Comparison of ENCODE assay signal across 8 mouse cellular contexts in genomic region chr5:106756937-106757371, GRCm38 (mm10). TPM values are rescaled to one million over a fixed set of nuclear protein-coding genes. Genes with fewer than 3 reads are reported as not detected.
DNase-seq lines count a peak whose midpoint lies in the region; ATAC-seq and TF ChIP-seq lines count a peak whose summit lies in the region.

No protein-coding gene starts in this region.

- no peak for TF ChIP-seq EP300 in stomach, postnatal 0 days (optimal IDR thresholded peaks at IDR 0.05)

- no peak for DNase-seq in heart, adult 11 months
- peak; percentile 70 for DNase-seq in ES-CJ7 (ENCODE audit: low read depth, low spot score)
- peak; percentile 33 for DNase-seq in liver, embryonic 11.5 days (ENCODE audit: low spot score)
- DNase-seq in stomach, postnatal 0 days (ENCODE audit: low spot score) = peak; percentile 29
- DNase-seq in urinary bladder, postnatal 4 days (ENCODE audit: low spot score in 2 of 2) = no peak
- DNase-seq in spleen, postnatal 4 days (ENCODE audit: low spot score in 2 of 2) = no peak

- no peak overlapping the region for H3K9ac ChIP-seq in heart, embryonic 16.5 days (ENCODE audit: low read length)
- no peak overlapping the region for H3K9ac ChIP-seq in embryonic facial prominence, embryonic 15.5 days
- no peak overlapping the region for H3K9ac ChIP-seq in liver, embryonic 11.5 days (ENCODE audit: low read depth, low read length)
- H3K9ac ChIP-seq in stomach, postnatal 0 days (ENCODE audit: low read length) = no peak overlapping the region

- H3K4me3 ChIP-seq in heart, embryonic 16.5 days (ENCODE audit: low read length) = peak overlapping the region; percentile 39
- peak overlapping the region; percentile 18; the same call in 1 of the 2 replicates for H3K4me3 ChIP-seq in embryonic facial prominence, embryonic 15.5 days (replicated peaks)
- peak overlapping the region; percentile 21; the same call in 1 of the 2 replicates for H3K4me3 ChIP-seq in liver, embryonic 11.5 days (ENCODE audit: low read depth, low read length)
- H3K4me3 ChIP-seq in stomach, postnatal 0 days (ENCODE audit: low read depth, low read length) = no peak overlapping the region; the same call in 1 of the 2 replicates

- no peak for TF ChIP-seq CTCF in stomach, postnatal 0 days (IDR thresholded peaks at IDR 0.05; ENCODE audit: low read depth)

- H3K4me1 ChIP-seq in heart, embryonic 16.5 days (ENCODE audit: control insufficient read depth, insufficient read depth, low read length) = peaks cover 11% of the 10 kb centered on the region
- peaks cover 15% of the 10 kb centered on the region for H3K4me1 ChIP-seq in embryonic facial prominence, embryonic 15.5 days
- peaks cover 3% of the 10 kb centered on the region; the same call in 1 of the 2 replicates for H3K4me1 ChIP-seq in liver, embryonic 11.5 days (replicated peaks; ENCODE audit: control insufficient read depth, insufficient read depth, low read length)
- no peaks in the 10 kb centered on the region for H3K4me1 ChIP-seq in stomach, postnatal 0 days (replicated peaks; ENCODE audit: control insufficient read depth, insufficient read depth)

- H3K27me3 ChIP-seq in heart, embryonic 16.5 days (ENCODE audit: control insufficient read depth, insufficient read depth, low read length) = peaks cover 13% of the 10 kb centered on the region
- H3K27me3 ChIP-seq in embryonic facial prominence, embryonic 15.5 days = peaks cover 11% of the 10 kb centered on the region
- peaks cover 27% of the 10 kb centered on the region for H3K27me3 ChIP-seq in liver, embryonic 11.5 days (replicated peaks; ENCODE audit: control insufficient read depth, insufficient read depth, low read length)
- H3K27me3 ChIP-seq in stomach, postnatal 0 days (ENCODE audit: control insufficient read depth, insufficient read depth, low read length) = no peaks in the 10 kb centered on the region

- no peaks in the 10 kb centered on the region for H3K9me3 ChIP-seq in heart, embryonic 16.5 days (replicated peaks; ENCODE audit: control insufficient read depth, low read length)
- no peaks in the 10 kb centered on the region for H3K9me3 ChIP-seq in embryonic facial prominence, embryonic 15.5 days (replicated peaks)
- H3K9me3 ChIP-seq in liver, embryonic 11.5 days (ENCODE audit: control insufficient read depth, low read length) = no peaks in the 10 kb centered on the region
- H3K9me3 ChIP-seq in stomach, postnatal 0 days (ENCODE audit: control insufficient read depth, low read length) = no peaks in the 10 kb centered on the region

- WGBS in heart, embryonic 16.5 days = 3% methylated on average over 10 of the region's 10 CpGs
- WGBS in embryonic facial prominence, embryonic 15.5 days = 5% methylated on average over 10 of the region's 10 CpGs
- 7% methylated on average over 10 of the region's 10 CpGs for WGBS in liver, embryonic 11.5 days
- WGBS in stomach, postnatal 0 days = 4% methylated on average over 10 of the region's 10 CpGs

- peak; percentile 65 for ATAC-seq in heart, embryonic 16.5 days (replicated peaks; ENCODE audit: extremely low read depth, insufficient read depth, low FRiP score)
- no peak for ATAC-seq in embryonic facial prominence, embryonic 15.5 days (ENCODE audit: insufficient number of reproducible peaks, low FRiP score, low TSS enrichment, low read depth)
- peak; percentile 36 for ATAC-seq in liver, embryonic 11.5 days (replicated peaks; ENCODE audit: low FRiP score)
- no peak; the same call in 1 of the 2 replicates for ATAC-seq in stomach, postnatal 0 days (ENCODE audit: low FRiP score, low TSS enrichment)

- no peak overlapping the region for H3K27ac ChIP-seq in heart, embryonic 16.5 days (ENCODE audit: low read length)
- no peak overlapping the region for H3K27ac ChIP-seq in embryonic facial prominence, embryonic 15.5 days (replicated peaks)
- no peak overlapping the region for H3K27ac ChIP-seq in liver, embryonic 11.5 days (ENCODE audit: low read depth, low read length)
- no peak overlapping the region for H3K27ac ChIP-seq in stomach, postnatal 0 days (replicated peaks)

- peak overlapping the region; percentile 58 for H3K4me2 ChIP-seq in heart, embryonic 16.5 days (ENCODE audit: low read depth, low read length)
- peak overlapping the region; percentile 39 for H3K4me2 ChIP-seq in embryonic facial prominence, embryonic 15.5 days (replicated peaks)
- H3K4me2 ChIP-seq in liver, embryonic 11.5 days = peak overlapping the region; percentile 55
- H3K4me2 ChIP-seq in stomach, postnatal 0 days (replicated peaks; ENCODE audit: low read depth) = peak overlapping the region; percentile 26

- no peaks in the 10 kb centered on the region for H3K36me3 ChIP-seq in heart, embryonic 16.5 days (ENCODE audit: control insufficient read depth, insufficient read depth)
- H3K36me3 ChIP-seq in embryonic facial prominence, embryonic 15.5 days = no peaks in the 10 kb centered on the region
- no peaks in the 10 kb centered on the region for H3K36me3 ChIP-seq in liver, embryonic 11.5 days (ENCODE audit: control insufficient read depth, insufficient read depth, low read length)
- no peaks in the 10 kb centered on the region for H3K36me3 ChIP-seq in stomach, postnatal 0 days (ENCODE audit: control insufficient read depth, insufficient read depth, low read length)

RNA-seq across cellular contexts. Expression of gene Zfp644, which starts 59.9 kb away (rescaled TPM):
- 35.8 and 40.2 TPM in 2 replicates for polyA plus RNA-seq in heart, embryonic 16.5 days (2015; fragmentation: Nextera tagmentation; extraction: Ambion mirVana)
- polyA plus RNA-seq in embryonic facial prominence, embryonic 15.5 days (2015; fragmentation: Nextera tagmentation; extraction: Ambion mirVana) = 57.1 and 66.6 TPM in 2 replicates
- 36.6 and 44.4 TPM in 2 replicates for polyA plus RNA-seq in liver, embryonic 11.5 days (2014; fragmentation: Nextera tagmentation; extraction: Ambion mirVana)
- polyA plus RNA-seq in stomach, postnatal 0 days (2015; fragmentation: Nextera tagmentation; extraction: Ambion mirVana) = 34.1 and 37.6 TPM in 2 replicates

Comparison
In these comparisons a context has a peak if more than half of its experiments do, and no peak if none do; other contexts are left out.
1. ATAC-seq: peak in heart, embryonic 16.5 days (single experiment) and liver, embryonic 11.5 days (single experiment); none in embryonic facial prominence, embryonic 15.5 days (single experiment) and stomach, postnatal 0 days (single experiment).
2. DNase-seq: peak in ES-CJ7 (single experiment), liver, embryonic 11.5 days (single experiment) and stomach, postnatal 0 days (single experiment); none in heart, adult 11 months (single experiment), urinary bladder, postnatal 4 days (0 of 2) and spleen, postnatal 4 days (0 of 2).
3. Peak in every context shown above with its lines, with median percentiles within 50 percentile points of each other: H3K4me2 ChIP-seq.